Mouse (Mus musculus): ENCODE data around the gene Zranb3.

Gene Zranb3

DNA sequence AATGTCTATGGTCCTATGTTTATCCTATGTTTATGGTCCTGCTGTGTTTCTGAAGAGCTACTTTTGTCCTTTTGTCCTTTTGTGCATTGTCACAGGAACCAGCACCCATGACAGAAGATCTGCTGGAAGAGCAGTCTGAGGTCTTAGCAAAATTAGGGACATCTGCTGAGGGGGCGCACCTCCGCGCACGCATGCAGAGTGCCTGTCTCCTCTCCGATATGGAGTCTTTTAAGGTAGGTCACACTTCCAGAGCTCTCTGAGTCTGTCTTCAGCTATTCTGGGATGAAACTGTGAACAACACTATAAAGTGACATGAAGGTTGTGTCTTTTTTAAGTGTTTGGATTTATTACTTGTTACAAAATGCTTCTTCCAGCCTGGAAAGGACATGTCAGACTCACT, 168.5 kb downstream of the Zranb3 start:
- DNase-seq: peak; percentile 84

DNA sequence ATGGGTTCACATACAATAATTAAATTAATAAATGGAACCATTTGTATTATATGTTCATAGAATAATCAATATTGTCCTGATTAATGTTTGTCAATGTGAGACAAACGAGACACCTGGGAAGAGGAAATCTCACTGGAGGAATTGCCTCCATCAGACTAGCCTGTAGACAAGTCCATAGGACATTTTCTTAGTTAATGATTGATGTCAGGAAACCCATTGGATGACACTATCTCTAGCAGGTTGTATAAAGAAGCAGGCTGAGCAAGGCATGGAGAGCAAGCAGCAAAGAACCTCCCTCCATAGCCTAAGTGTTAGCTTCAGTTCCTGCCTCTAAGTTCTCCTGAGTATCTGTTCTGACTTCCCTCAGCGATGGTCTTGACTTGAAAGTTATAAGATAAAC, 169.4 kb downstream of the Zranb3 start:
- no peak for DNase-seq

DNA sequence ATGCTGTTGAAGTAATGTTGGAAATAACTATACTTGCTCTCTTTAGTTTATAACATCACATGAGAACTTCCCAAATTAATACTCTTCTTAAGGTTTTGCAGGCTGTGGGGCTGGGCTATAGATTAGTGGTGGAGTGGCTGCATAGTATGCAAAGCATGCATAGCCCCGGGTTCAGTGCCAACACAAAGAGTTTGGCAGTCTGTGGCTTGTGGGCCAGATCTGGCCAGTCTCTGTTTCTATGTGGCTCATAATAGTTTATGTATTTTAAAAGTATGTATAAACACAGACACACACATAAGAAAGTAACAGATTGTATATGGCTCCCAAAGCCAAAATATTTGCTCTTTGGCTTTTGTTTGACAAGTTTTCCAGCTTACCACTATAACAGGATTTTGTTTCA, 187.0 kb downstream of the Zranb3 start:
- DNase-seq: no peak

DNA sequence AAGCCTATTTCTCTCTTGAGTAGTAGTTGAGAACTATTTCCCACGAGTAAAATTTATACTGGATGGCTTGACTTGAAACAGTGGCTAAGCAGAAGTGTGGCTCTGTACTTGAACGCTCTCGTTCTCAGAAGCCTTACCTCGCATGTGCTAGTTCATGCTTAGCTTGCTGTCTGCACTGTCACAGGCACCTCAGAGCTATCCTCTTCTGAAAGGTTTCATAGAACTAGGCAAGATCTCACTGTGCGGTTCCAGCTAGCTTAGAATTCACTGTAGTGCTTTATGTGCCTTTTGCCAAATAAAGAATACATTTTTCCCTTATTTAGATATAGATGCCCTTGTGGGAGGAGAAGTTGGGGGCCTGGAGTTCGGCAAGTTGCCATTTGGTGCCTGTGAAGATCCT, 187.5 kb downstream of the Zranb3 start:
- DNase-seq: no peak

DNA sequence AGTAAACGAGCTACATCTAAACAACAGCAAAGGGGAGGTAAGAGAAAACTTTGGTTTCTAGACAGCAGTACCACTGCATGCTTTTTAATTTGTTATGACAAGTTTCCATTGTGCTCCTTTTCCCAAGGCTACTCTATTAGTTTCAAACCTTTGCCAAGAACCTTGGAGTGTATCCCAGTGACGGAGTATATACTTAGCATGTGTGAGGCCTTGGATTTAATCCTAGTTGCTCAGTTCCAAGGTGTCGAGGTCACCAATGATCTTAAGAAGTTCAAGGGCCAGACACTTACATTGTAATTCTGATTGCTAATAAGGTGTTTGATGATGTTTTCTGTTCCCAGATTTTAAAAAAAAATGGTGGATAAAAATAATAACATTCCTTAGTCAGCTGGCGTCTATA, 189.7 kb downstream of the Zranb3 start:
- no peak for DNase-seq

DNA sequence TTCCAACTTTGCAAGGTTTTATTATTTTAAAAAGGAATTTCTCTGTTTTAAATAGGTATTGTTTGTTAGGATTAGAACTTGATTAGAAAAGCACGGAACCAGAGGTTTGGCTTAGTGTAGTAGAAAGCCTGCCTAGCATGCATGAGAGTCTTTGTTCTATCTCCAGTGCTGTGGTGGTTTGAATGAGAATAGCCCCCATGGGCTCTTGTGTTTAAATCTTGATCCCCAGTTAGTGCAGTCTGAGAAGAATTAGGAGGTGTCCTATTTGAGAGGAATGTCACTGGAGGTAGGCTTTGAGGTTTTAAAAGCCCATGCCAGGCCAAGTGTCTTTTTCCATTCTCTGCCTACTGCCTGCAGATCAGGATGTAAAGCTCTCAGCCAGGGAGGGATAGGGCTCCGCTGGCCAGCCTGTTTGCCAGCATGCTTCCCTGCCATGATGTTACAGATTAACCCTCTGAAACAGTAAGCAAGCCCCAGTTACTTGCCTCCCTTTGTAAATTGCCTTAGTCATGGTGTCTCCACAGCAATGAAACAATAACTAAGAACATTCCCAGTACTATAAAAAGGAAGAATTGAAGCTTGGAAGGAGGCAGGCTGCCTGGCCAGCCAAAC, 198.0 kb downstream of the Zranb3 start:
- no peak for DNase-seq
